Mouse (Mus musculus) kidney, adult 2 months (tissue): ENCODE results near the gene Jkamp. TPM values are rescaled to one million over a fixed set of nuclear protein-coding genes. Genes with fewer than 3 reads are reported as not detected.

Experiments
- DNase-seq: peaks from one replicate; pipeline ENCODE4 v3.0.0; 2021
- H3K27ac ChIP-seq: fragments of 200-500 bp; 2 replicates; pipeline ENCODE4 v1.5.1; 2012; ENCODE audit warnings: low read depth, low read length, control low read depth, inconsistent platforms; ENCODE audit not compliant: insufficient read depth
- H3K27me3 ChIP-seq: fragments of 200-500 bp; replicated peaks from 2 replicates; pipeline ENCODE4 v1.6.1; 2012; ENCODE audit warnings: mild to moderate bottlenecking, moderate library complexity, low read length, inconsistent platforms; ENCODE audit not compliant: control insufficient read depth, insufficient read depth
- H3K36me3 ChIP-seq: fragments of 200-500 bp; 2 replicates; pipeline ENCODE4 v1.6.1; 2012; ENCODE audit warnings: mild to moderate bottlenecking, moderate library complexity, low read length, inconsistent platforms; ENCODE audit not compliant: control insufficient read depth, insufficient read depth
- H3K4me1 ChIP-seq: fragments of 200-500 bp; 2 replicates; pipeline ENCODE4 v1.6.1; 2011; ENCODE audit warnings: low read length; ENCODE audit not compliant: control insufficient read depth, insufficient read depth
- H3K4me3 ChIP-seq: fragments of 200-500 bp; 2 replicates; pipeline ENCODE4 v1.5.1; 2011; ENCODE audit warnings: mild to moderate bottlenecking, low read depth, low read length, control low read depth; ENCODE audit not compliant: insufficient read depth
- CTCF ChIP-seq: fragments of 200-500 bp; conservative IDR thresholded peaks from 2 replicates; pipeline ENCODE4 v1.5.1; 2011; ENCODE audit warnings: low read depth, mild to moderate bottlenecking, control low read depth, low read length, moderate library complexity, mixed read lengths; ENCODE audit not compliant: insufficient read depth, insufficient read length
- POLR2A ChIP-seq: fragments of 200-500 bp; IDR thresholded peaks from one replicate; pipeline ENCODE4 v1.6.1; 2011; ENCODE audit warnings: low read depth, low read length, control low read depth
- WGBS: fragments of 180-500 bp; shearing (Covaris S2); methylation state at CpG from one replicate; pipeline ENCODE4 v1.1.7; 2018; 5-methylcytosine and 5-hydroxymethylcytosine counted together
- polyA plus RNA-seq: library from polyadenylated mRNA; depleted of rRNA; stranded (reverse); fragments of >200 nt; gene quantifications from 2 replicates; pipeline ENCODE4 v1.2.3, GENCODE M21; 2012; rRNA removed

Jkamp gene
- polyA plus RNA-seq, 1 experiment = 104 TPM

DNA sequence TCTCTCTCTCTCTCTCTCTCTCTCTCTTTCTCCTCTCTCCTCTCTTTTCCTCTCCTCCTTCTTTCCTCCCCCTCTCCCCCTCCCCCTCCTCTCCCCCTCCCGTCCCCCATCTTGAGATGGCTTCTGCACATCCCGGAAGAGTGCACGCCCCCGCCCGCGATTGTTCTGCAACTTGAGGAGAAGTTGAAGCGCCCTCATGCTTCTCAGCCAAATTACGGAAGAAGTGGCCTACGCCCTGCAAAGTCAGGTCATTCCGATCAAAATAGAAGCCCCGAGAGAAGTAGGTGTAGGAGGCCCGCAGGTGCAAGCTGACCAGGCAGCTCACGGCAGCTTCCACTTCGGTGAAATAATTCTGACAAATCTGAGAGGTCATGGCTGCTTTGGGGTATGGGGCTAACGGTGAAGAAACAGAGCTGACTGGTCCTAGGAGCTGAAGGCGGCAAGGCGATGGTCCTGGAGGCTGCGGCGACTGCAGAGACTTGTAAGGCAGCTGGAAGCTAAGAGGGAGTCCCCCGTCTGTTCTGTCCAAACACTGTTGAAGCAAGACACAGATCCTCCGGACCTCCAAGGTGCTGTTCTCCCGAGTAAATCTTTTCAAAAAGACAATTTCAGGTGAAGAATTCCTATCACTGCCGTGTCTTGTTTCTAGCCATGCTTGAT is 30.4 kb downstream of the Jkamp start:
- H3K36me3 ChIP-seq = no peaks in the 10 kb centered on the region

DNA sequence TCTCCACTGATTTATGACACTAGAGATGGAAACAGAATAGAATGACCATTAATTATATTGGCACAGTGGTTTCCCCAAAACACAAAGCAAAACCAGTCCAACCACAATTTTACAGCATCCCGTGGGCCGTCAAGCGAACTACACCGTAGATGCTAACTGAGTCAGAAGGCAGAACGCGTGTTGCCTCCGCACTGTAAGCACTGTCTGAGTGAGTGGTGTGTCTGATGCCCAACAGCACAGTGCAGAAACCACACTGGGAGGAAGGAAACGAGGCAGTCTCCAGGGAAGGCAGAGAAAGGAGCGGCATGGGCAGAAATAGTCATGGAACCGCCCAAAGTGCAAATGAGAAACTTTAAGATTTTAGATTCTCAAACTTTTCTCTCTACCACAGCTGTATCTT is 43.8 kb downstream of the Jkamp start:
- no peaks in the 10 kb centered on the region for H3K4me1 ChIP-seq
- H3K36me3 ChIP-seq = no peaks in the 10 kb centered on the region
- no peak for DNase-seq
- 81% methylated on average over 10 of the region's 10 CpGs for WGBS
- no peak for TF ChIP-seq POLR2A
- no peaks in the 10 kb centered on the region for H3K27me3 ChIP-seq
- no peak overlapping the region for H3K27ac ChIP-seq
- H3K4me3 ChIP-seq = no peak overlapping the region

More for the DNA sequence above, 30.4 kb downstream of the Jkamp start:
- no peak for DNase-seq
- Histone ChIP-seq H3K4me1 (no peaks in the 10 kb centered on the region), H3K4me3 (no peak overlapping the region), H3K27ac (no peak overlapping the region), H3K27me3 (no peaks in the 10 kb centered on the region)
- WGBS = 60% methylated on average over 21 of the region's 23 CpGs
- TF ChIP-seq POLR2A (no peak), CTCF (no peak)

GRCm38 (mm10) chr12:72150786-72151185 is 65.4 kb downstream of the Jkamp start:
- Histone ChIP-seq H3K36me3 (no peaks in the 10 kb centered on the region), H3K4me1 (no peaks in the 10 kb centered on the region), H3K27me3 (no peaks in the 10 kb centered on the region), H3K27ac (no peak overlapping the region), H3K4me3 (no peak overlapping the region)
- DNase-seq = no peak
- WGBS = 86% methylated on average over 4 of the region's 4 CpGs
- TF ChIP-seq CTCF = no peak
- TF ChIP-seq POLR2A = no peak

Other genes starting within 250 kb of the Jkamp start
- gene Gpr135, start 14.5 kb upstream of the Jkamp start, polyA plus RNA-seq = 3.0 and 5.5 TPM in 2 replicates
- gene L3hypdh, start 150 bp upstream of the Jkamp start, polyA plus RNA-seq = 35.4 and 49.9 TPM in 2 replicates
- gene Ccdc175, start 99.4 kb downstream of the Jkamp start, polyA plus RNA-seq = not detected in 2 replicates